Mouse (Mus musculus) lung, embryonic 14.5 days (tissue): ENCODE measurements around the gene Zfp865. TPM values are rescaled to one million over a fixed set of nuclear protein-coding genes. Genes with fewer than 3 reads are reported as not detected.

Experiments used
- ATAC-seq: fragments of 200-750 bp; cut with Nextera tagmentation; 2 replicates; pipeline ENCODE4 v1.8.0; 2017; ENCODE audit warnings: mild to moderate bottlenecking, moderate TSS enrichment, moderate library complexity; ENCODE audit not compliant: insufficient read depth
- DNase-seq: peaks from one replicate; pipeline ENCODE4 v3.0.0-alpha.2; 2015
- H3K27ac ChIP-seq: fragments of 300-500 bp; sonication (generic); 2 replicates; pipeline ENCODE4 v1.5.1; 2014; ENCODE audit warnings: low read depth, mild to moderate bottlenecking, moderate library complexity
- H3K27me3 ChIP-seq: fragments of 300-500 bp; sonication (generic); 2 replicates; pipeline ENCODE4 v1.6.1; 2014; ENCODE audit warnings: low read length, control low read depth; ENCODE audit not compliant: insufficient read depth
- H3K36me3 ChIP-seq: fragments of 300-500 bp; sonication (generic); 2 replicates; pipeline ENCODE4 v1.6.1; 2014; ENCODE audit warnings: control low read depth; ENCODE audit not compliant: insufficient read depth
- H3K4me1 ChIP-seq: fragments of 300-500 bp; sonication (generic); 2 replicates; pipeline ENCODE4 v1.6.1; 2014; ENCODE audit warnings: antibody characterized with exemption, control low read depth; ENCODE audit not compliant: insufficient read depth
- H3K4me2 ChIP-seq: fragments of 300-500 bp; sonication (generic); 2 replicates; pipeline ENCODE4 v1.6.1; 2014; ENCODE audit warnings: mild to moderate bottlenecking
- H3K4me3 ChIP-seq: fragments of 300-500 bp; sonication (generic); 2 replicates; pipeline ENCODE4 v1.5.1; 2014; ENCODE audit warnings: low read depth, low read length
- H3K9ac ChIP-seq: fragments of 300-500 bp; sonication (generic); 2 replicates; pipeline ENCODE4 v1.6.1; 2014
- H3K9me3 ChIP-seq: fragments of 300-500 bp; sonication (generic); 2 replicates; pipeline ENCODE4 v1.6.1; 2016; ENCODE audit warnings: low read depth, low read length, control low read depth
- CTCF ChIP-seq: IDR thresholded peaks from 2 replicates; pipeline ENCODE4 v1.5.1; 2016; ENCODE audit warnings: antibody characterized with exemption, low read depth
- WGBS: fragments of 180-500 bp; shearing (Covaris S2); extraction: QIAGEN DNeasy Blood & Tissue Kit; methylation state at CpG from one replicate; pipeline ENCODE4 v1.1.7; 2014; 5-methylcytosine and 5-hydroxymethylcytosine counted together
- polyA plus RNA-seq: library from polyadenylated mRNA; unstranded; fragments of >200 nt; fragmentation: Nextera tagmentation; extraction: Ambion mirVana; gene quantifications from 2 replicates; pipeline ENCODE4 v1.2.1, GENCODE M21; 2014

The Zfp865 gene
- polyA plus RNA-seq, 1 experiment from 2014 or later, result 7.4 TPM

DNA sequence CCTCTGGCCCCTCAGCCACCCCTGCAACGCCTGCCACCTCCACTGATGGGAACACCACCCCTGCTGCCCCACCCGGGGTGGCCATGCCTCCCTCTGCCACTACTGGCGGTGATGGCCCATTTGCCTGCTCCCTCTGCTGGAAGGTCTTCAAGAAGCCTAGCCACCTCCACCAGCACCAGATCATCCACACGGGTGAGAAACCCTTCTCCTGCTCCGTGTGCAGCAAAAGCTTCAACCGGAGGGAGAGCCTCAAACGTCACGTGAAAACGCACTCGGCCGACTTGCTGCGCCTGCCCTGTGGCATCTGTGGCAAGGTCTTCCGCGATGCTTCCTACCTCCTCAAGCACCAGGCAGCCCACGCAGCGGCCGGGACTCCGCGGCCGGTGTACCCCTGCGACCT lies 9.8 kb downstream of the Zfp865 start:
- ATAC-seq (no peak), DNase-seq (no peak)
- Histone ChIP-seq H3K9ac (no peak overlapping the region), H3K4me1 (no peaks in the 10 kb centered on the region), H3K27ac (no peak overlapping the region), H3K36me3 (peaks cover 81% of the 10 kb centered on the region), H3K9me3 (peaks cover 40% of the 10 kb centered on the region), H3K27me3 (no peaks in the 10 kb centered on the region), H3K4me2 (no peak overlapping the region), H3K4me3 (no peak overlapping the region)
- WGBS, result 86% methylated on average over 21 of the region's 21 CpGs
- TF ChIP-seq CTCF, result no peak

DNA sequence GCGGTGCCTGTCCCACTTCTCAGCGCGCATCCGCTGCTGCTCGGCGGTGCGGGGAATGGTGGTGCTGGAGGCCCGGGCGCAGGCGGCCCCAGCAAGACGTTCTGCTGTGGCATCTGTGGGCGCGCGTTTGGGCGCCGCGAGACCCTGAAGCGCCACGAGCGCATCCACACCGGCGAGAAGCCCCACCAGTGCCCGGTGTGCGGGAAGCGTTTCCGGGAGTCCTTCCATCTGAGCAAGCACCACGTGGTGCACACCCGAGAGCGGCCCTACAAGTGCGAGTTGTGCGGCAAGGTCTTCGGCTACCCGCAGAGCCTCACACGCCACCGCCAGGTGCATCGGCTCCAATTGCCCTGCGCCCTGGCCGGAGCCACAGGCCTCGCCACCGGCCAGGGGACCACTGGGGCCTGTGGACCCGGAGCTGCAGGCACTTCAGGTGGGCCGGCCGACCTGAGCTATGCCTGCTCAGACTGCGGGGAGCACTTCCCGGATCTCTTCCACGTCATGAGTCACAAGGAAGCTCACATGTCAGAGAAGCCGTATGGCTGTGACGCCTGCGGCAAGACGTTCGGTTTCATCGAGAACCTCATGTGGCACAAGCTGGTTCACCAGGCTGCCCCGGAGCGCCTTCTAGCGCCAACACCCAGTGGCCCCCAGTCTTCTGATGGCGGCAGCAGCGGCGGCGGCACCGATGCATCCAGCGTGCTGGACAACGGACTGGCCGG lies 10.5 kb downstream of the Zfp865 start:
- Histone ChIP-seq H3K36me3 (peaks cover 83% of the 10 kb centered on the region), H3K9ac (no peak overlapping the region), H3K27ac (no peak overlapping the region), H3K27me3 (no peaks in the 10 kb centered on the region), H3K4me3 (no peak overlapping the region), H3K4me2 (no peak overlapping the region), H3K4me1 (no peaks in the 10 kb centered on the region), H3K9me3 (peaks cover 40% of the 10 kb centered on the region)
- 84% methylated on average over 63 of the region's 63 CpGs for WGBS
- ATAC-seq (no peak), DNase-seq (no peak)
- no peak for TF ChIP-seq CTCF

DNA sequence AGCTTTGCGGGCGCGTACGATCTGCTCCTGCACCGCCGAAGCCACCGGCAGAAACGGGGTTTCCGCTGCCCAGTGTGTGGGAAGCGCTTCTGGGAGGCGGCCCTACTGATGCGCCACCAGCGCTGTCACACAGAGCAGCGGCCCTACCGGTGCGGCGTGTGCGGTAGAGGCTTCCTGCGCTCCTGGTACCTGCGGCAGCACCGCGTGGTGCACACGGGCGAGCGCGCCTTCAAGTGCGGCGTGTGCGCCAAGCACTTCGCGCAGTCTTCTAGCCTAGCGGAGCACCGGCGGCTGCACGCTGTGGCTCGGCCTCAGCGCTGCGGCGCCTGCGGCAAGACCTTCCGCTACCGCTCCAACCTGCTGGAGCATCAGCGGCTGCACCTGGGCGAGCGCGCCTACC lies 11.3 kb downstream of the Zfp865 start:
- Histone ChIP-seq H3K4me2 (no peak overlapping the region), H3K9ac (no peak overlapping the region), H3K27ac (no peak overlapping the region), H3K27me3 (no peaks in the 10 kb centered on the region), H3K36me3 (peaks cover 83% of the 10 kb centered on the region), H3K4me1 (no peaks in the 10 kb centered on the region), H3K4me3 (no peak overlapping the region), H3K9me3 (peaks cover 40% of the 10 kb centered on the region)
- no peak for TF ChIP-seq CTCF
- ATAC-seq (no peak), DNase-seq (no peak)
- WGBS, result 84% methylated on average over 46 of the region's 46 CpGs

DNA sequence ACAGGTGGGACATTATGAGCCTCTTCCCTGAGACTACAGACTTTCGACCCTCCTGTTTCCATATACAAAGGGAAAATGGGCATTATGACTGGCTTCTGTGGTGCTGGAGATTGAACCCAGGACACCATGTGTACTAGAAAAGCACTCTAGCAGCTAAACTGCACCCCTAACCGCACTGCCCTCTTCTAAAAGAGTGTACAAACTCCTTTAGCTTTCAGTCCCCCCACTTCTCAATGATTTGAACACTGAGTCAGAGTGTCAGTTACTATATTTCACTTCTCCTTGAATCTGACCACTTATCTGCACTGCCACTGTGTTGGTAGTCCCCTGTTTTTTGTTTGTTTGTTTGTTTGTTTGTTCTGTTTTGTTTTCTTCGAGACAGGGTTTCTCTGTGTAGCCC lies 13.6 kb downstream of the Zfp865 start, which contains the start of gene 4632433K11Rik:
4632433K11Rik (plus strand) TSS at position 301 of the 400 bp plus-strand sequence.
- Histone ChIP-seq H3K9ac (no peak within 1 kb of the TSS), H3K4me2 (no peak within 1 kb of the TSS), H3K9me3 (peaks cover 38% of the 10 kb centered on the region), H3K27me3 (no peaks in the 10 kb centered on the region), H3K4me3 (no peak within 1 kb of the TSS), H3K27ac (no peak within 1 kb of the TSS), H3K4me1 (no peaks in the 10 kb centered on the region), H3K36me3 (peaks cover 69% of the 10 kb centered on the region)
- DNase-seq (no peak), ATAC-seq (no peak)
- WGBS, result 85% methylated on average over 3 of the region's 3 CpGs
- TF ChIP-seq CTCF, result no peak

DNA sequence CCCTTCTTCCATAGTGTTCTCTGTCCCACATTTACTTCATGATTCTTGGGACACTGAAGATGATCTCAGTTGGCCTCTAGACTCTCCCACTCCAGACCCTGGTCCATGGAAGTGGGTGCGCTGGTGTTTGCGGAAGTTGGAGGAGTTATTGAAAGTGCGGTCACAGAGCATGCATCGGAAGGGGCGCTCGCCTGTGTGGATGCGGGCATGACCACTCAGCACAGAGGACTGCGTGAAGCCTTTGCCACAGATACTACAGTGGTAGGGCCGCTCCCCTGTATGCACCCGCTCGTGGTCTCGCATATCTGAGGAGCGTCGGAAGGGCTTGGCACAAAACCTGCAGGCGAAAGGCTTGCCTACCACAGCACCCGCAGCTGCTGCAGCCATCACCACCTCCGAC lies 15.5 kb downstream of the Zfp865 start:
- Histone ChIP-seq H3K27ac (no peak overlapping the region), H3K9me3 (peaks cover 20% of the 10 kb centered on the region), H3K27me3 (no peaks in the 10 kb centered on the region), H3K4me1 (no peaks in the 10 kb centered on the region), H3K4me2 (no peak overlapping the region), H3K36me3 (peaks cover 51% of the 10 kb centered on the region), H3K4me3 (no peak overlapping the region), H3K9ac (no peak overlapping the region)
- no peak for DNase-seq
- ATAC-seq, result no peak
- 95% methylated on average over 17 of the region's 17 CpGs for WGBS
- TF ChIP-seq CTCF, result no peak

DNA sequence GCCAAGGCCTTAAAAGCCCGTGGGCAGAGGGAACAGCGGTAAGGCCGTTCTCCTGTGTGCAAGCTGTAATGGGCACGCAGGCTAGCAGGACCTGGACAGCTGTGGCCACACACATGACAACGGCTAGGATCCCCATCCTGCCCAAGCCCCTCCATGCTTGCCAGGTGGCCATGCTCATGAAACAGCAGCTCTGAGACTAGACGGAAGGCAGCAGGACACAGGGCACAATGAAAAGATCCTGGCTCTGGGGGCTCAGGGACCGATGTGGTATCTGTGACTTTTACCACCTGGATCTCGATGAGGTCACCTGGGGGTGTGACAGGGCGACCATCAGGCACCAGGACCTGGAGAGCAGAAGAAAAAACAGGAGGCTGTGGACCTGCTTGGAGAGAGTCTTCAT lies 16.0 kb downstream of the Zfp865 start:
- 86% methylated on average over 9 of the region's 9 CpGs for WGBS
- Histone ChIP-seq H3K9me3 (peaks cover 15% of the 10 kb centered on the region), H3K4me2 (no peak overlapping the region), H3K27me3 (no peaks in the 10 kb centered on the region), H3K4me1 (no peaks in the 10 kb centered on the region), H3K27ac (no peak overlapping the region), H3K9ac (no peak overlapping the region), H3K36me3 (peaks cover 46% of the 10 kb centered on the region), H3K4me3 (no peak overlapping the region)
- no peak for TF ChIP-seq CTCF
- DNase-seq (no peak), ATAC-seq (no peak)

DNA sequence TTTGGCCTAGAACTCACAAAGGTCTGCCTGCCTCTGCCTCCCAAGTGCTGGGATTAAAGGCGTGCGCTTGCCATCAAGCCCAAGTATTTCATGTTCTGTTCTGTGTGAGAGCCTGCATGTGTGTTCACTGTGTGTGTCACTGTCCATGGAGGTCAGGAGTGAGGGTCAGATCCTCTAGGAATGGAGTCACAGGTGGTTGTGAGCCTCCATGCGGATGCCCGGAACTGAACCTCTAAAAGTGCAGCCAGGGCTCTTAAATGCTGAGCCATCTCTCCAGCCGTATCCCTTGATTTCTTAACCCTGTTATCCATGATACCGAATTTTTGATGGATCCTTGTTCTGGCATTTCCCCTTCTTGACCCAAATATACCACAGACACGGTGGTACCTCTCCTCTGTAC lies 16.9 kb downstream of the Zfp865 start:
- no peak overlapping the region for H3K4me2 ChIP-seq
- ATAC-seq (no peak), DNase-seq (no peak)
- no peak overlapping the region for H3K27ac ChIP-seq
- no peak overlapping the region for H3K4me3 ChIP-seq
- TF ChIP-seq CTCF, result no peak
- H3K4me1 ChIP-seq, result no peaks in the 10 kb centered on the region
- H3K27me3 ChIP-seq, result no peaks in the 10 kb centered on the region
- WGBS, result 90% methylated on average over 7 of the region's 7 CpGs
- H3K9me3 ChIP-seq, result peaks cover 6% of the 10 kb centered on the region
- H3K36me3 ChIP-seq, result peaks cover 37% of the 10 kb centered on the region
- no peak overlapping the region for H3K9ac ChIP-seq
